Mouse (Mus musculus) kidney, postnatal 25 days (tissue): Measurements from ENCODE around the gene Gm20671.
"Not testable (repeated sequence)": the region's sequence is repeated elsewhere in the genome, so short reads cannot be mapped to it uniquely, and the experiment has no call there.

Experiments used
- DNase-seq, 2 experiments: peaks; one replicate each; pipeline ENCODE4 v3.0.0; 2021; ENCODE audit warnings: mixed read lengths in 2 of 2

Gm20671 gene

GRCm38 (mm10) chr5:32728851-32729250 is 98.1 kb downstream of the Gm20671 start:
- no peak for DNase-seq

- no peak for DNase-seq
Measured at GRCm38 (mm10) chr5:32728300-32728699, 98.6 kb downstream of the Gm20671 start.

GRCm38 (mm10) chr5:32725397-32725796 is 101.5 kb downstream of the Gm20671 start:
- peak in 1 of 2 experiments; percentile 17 for DNase-seq

- no peak for DNase-seq
Measured at GRCm38 (mm10) chr5:32723981-32724380, 102.9 kb downstream of the Gm20671 start.

- DNase-seq = not testable (repeated sequence)
Measured at GRCm38 (mm10) chr5:32722711-32723110, 104.2 kb downstream of the Gm20671 start.

GRCm38 (mm10) chr5:32722263-32722662 is 104.6 kb downstream of the Gm20671 start:
- no peak for DNase-seq

- DNase-seq = no peak
Measured at GRCm38 (mm10) chr5:32721316-32721715, 105.6 kb downstream of the Gm20671 start.

- DNase-seq = no peak
Measured at GRCm38 (mm10) chr5:32720416-32720815, 106.5 kb downstream of the Gm20671 start.

GRCm38 (mm10) chr5:32718916-32719315 is 108.0 kb downstream of the Gm20671 start:
- DNase-seq = no peak

- no peak for DNase-seq
Measured at GRCm38 (mm10) chr5:32717726-32718125, 109.2 kb downstream of the Gm20671 start.

GRCm38 (mm10) chr5:32713703-32714467 is 113.0 kb downstream of the Gm20671 start:
- DNase-seq = peak; percentile 83 to 95

GRCm38 (mm10) chr5:32713042-32713702 is 113.7 kb downstream of the Gm20671 start:
- DNase-seq = no peak

GRCm38 (mm10) chr5:32712221-32713041 is 114.5 kb downstream of the Gm20671 start:
- DNase-seq = no peak

- no peak for DNase-seq
Measured at GRCm38 (mm10) chr5:32711485-32711884, 115.4 kb downstream of the Gm20671 start.

GRCm38 (mm10) chr5:32706226-32706780 is 120.6 kb downstream of the Gm20671 start:
- no peak for DNase-seq

- peak in 1 of 2 experiments; percentile 20 for DNase-seq
Measured at GRCm38 (mm10) chr5:32697208-32697867, 129.6 kb downstream of the Gm20671 start.

- no peak for DNase-seq
Measured at GRCm38 (mm10) chr5:32693411-32693810, 133.5 kb downstream of the Gm20671 start.
